Mouse (Mus musculus) frontal cortex, adult 2 months (tissue): ENCODE measurements around the gene Dnmbp. TPM values are rescaled to one million over a fixed set of nuclear protein-coding genes. Genes with fewer than 3 reads are reported as not detected.

Source experiments
- DNase-seq, 2 experiments: peaks; one replicate each; pipeline ENCODE4 v3.0.0; 2022; ENCODE audit warnings: low spot score in 1 of 2; ENCODE audit errors: extremely low spot score in 1 of 2
- polyA plus RNA-seq: library from polyadenylated mRNA; depleted of rRNA; stranded (reverse); fragments of >200 nt; gene quantifications from 2 replicates; pipeline ENCODE4 v1.2.3, GENCODE M21; 2012

The Dnmbp gene
- polyA plus RNA-seq, 1 experiment: 11.4 TPM

GRCm38 (mm10) chr19:43880420-43880819 is 59.6 kb downstream of the Dnmbp start:
- no peak for DNase-seq

- DNase-seq: peak in 1 of 2 experiments; percentile 50
These were observed 60.4 kb downstream of the Dnmbp start for GRCm38 (mm10) chr19:43879401-43880212.

- peak in 1 of 2 experiments; percentile 44 for DNase-seq
These were observed 61.6 kb downstream of the Dnmbp start for GRCm38 (mm10) chr19:43878111-43879092.

GRCm38 (mm10) chr19:43877364-43877763 is 62.6 kb downstream of the Dnmbp start:
- no peak for DNase-seq

- DNase-seq: no peak
These were observed 64.0 kb downstream of the Dnmbp start for GRCm38 (mm10) chr19:43875996-43876395.

GRCm38 (mm10) chr19:43874351-43874750 is 65.6 kb downstream of the Dnmbp start:
- DNase-seq: no peak

GRCm38 (mm10) chr19:43870418-43870817 is 69.6 kb downstream of the Dnmbp start:
- no peak for DNase-seq

- no peak for DNase-seq
These were observed 82.6 kb downstream of the Dnmbp start for GRCm38 (mm10) chr19:43857347-43857746.

- DNase-seq: peak in 1 of 2 experiments; percentile 14
These were observed 87.0 kb downstream of the Dnmbp start for GRCm38 (mm10) chr19:43852837-43853545.

GRCm38 (mm10) chr19:43851996-43852630 is 87.9 kb downstream of the Dnmbp start:
- no peak for DNase-seq

GRCm38 (mm10) chr19:43850026-43850425 is 90.0 kb downstream of the Dnmbp start:
- DNase-seq: no peak

GRCm38 (mm10) chr19:43847966-43848365 is 92.0 kb downstream of the Dnmbp start:
- DNase-seq: no peak

- no peak for DNase-seq
These were observed 92.9 kb downstream of the Dnmbp start for GRCm38 (mm10) chr19:43847056-43847455.

- no peak for DNase-seq
These were observed 94.6 kb downstream of the Dnmbp start for GRCm38 (mm10) chr19:43845331-43845908.

- DNase-seq: no peak
These were observed 96.8 kb downstream of the Dnmbp start for GRCm38 (mm10) chr19:43843184-43843583.

GRCm38 (mm10) chr19:43832425-43833069 is 107.4 kb downstream of the Dnmbp start:
- peak; percentile 11 to 81 for DNase-seq

- no peak for DNase-seq
These were observed 113.1 kb downstream of the Dnmbp start for GRCm38 (mm10) chr19:43826855-43827254.

- DNase-seq: peak; percentile 9 to 43
These were observed 124.2 kb downstream of the Dnmbp start for GRCm38 (mm10) chr19:43815661-43816414.

GRCm38 (mm10) chr19:43813315-43813714 is 126.7 kb downstream of the Dnmbp start:
- DNase-seq: no peak
